Mouse (Mus musculus) hindbrain, embryonic 13.5 days (tissue): ENCODE data around the gene Smcr8. TPM values are rescaled to one million over a fixed set of nuclear protein-coding genes. Genes with fewer than 3 reads are reported as not detected.
A peak's percentile ranks its signal among the peaks of the same experiment; 100 is the strongest.

Source experiments
- ATAC-seq: fragments of 200-750 bp; cut with Nextera tagmentation; 2 replicates; pipeline ENCODE4 v1.8.0; 2017; ENCODE audit warnings: moderate TSS enrichment; ENCODE audit not compliant: low FRiP score
- H3K27ac ChIP-seq: fragments of 300-500 bp; sonication (generic); 2 replicates; pipeline ENCODE4 v1.5.1; 2015; ENCODE audit warnings: inconsistent platforms, mild to moderate bottlenecking, moderate library complexity
- H3K27me3 ChIP-seq: fragments of 300-500 bp; sonication (generic); 2 replicates; pipeline ENCODE4 v1.6.1; 2015; ENCODE audit warnings: mild to moderate bottlenecking, inconsistent platforms
- H3K36me3 ChIP-seq: fragments of 300-500 bp; sonication (generic); 2 replicates; pipeline ENCODE4 v1.6.1; 2015; ENCODE audit warnings: mild to moderate bottlenecking, inconsistent platforms
- H3K4me1 ChIP-seq: fragments of 300-500 bp; sonication (generic); replicated peaks from 2 replicates; pipeline ENCODE4 v1.6.1; 2015; ENCODE audit warnings: inconsistent platforms
- H3K4me2 ChIP-seq: fragments of 300-500 bp; sonication (generic); 2 replicates; pipeline ENCODE4 v1.6.1; 2015; ENCODE audit warnings: inconsistent platforms, mild to moderate bottlenecking, moderate library complexity
- H3K4me3 ChIP-seq: fragments of 300-500 bp; sonication (generic); 2 replicates; pipeline ENCODE4 v1.5.1; 2015; ENCODE audit warnings: mild to moderate bottlenecking, inconsistent platforms
- H3K9ac ChIP-seq: fragments of 300-500 bp; sonication (generic); 2 replicates; pipeline ENCODE4 v1.6.1; 2015; ENCODE audit warnings: mild to moderate bottlenecking, inconsistent platforms
- H3K9me3 ChIP-seq: fragments of 300-500 bp; sonication (generic); 2 replicates; pipeline ENCODE4 v1.6.1; 2016; ENCODE audit warnings: inconsistent platforms
- WGBS: fragments of 180-500 bp; shearing (Covaris S2); methylation state at CpG from one replicate; pipeline ENCODE4 v1.1.7; 2015; 5-methylcytosine and 5-hydroxymethylcytosine counted together
- microRNA-seq: library from miRNA; unstranded; fragments of <30 nt; microRNA quantifications from one replicate; pipeline ENCODE4, GENCODE M21; 2016
- polyA plus RNA-seq: library from polyadenylated mRNA; unstranded; fragments of >200 nt; fragmentation: Nextera tagmentation; extraction: Ambion mirVana; gene quantifications from 2 replicates; pipeline ENCODE4 v1.2.1, GENCODE M21; 2015

The Smcr8 gene
- polyA plus RNA-seq, 1 experiment from 2014 or later, result 6.5 TPM

DNA sequence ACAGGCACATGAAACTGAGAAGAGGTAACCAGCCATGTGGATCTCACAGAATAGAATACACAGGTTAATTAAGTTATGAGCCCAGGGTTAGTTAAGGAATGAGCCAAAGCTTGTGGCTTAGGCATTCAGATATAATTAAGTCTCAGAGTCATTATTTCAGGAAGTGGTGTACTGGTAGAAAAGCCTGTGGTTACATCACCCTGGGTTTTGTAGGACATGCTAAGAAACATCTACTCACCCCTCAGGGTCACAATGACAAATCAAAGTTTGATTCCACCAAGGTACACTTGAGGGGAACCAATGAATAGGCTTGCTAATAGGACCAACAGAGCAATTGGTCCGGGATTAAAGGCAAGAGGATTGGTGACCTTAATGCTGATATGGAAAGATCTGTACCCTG is 49.4 kb downstream of the Smcr8 start:
- no peaks in the 10 kb centered on the region for H3K36me3 ChIP-seq
- H3K4me3 ChIP-seq, result no peak overlapping the region
- 56% methylated on average over 1 of the region's 1 CpGs for WGBS
- no peak overlapping the region for H3K9ac ChIP-seq
- H3K4me1 ChIP-seq, result peaks cover 7% of the 10 kb centered on the region
- ATAC-seq, result no peak
- H3K27me3 ChIP-seq, result 0 out of 2 replicates have a peak, but pooled peaks cover 10% of the 10 kb centered on the region
- H3K4me2 ChIP-seq, result no peak overlapping the region
- no peaks in the 10 kb centered on the region for H3K9me3 ChIP-seq
- H3K27ac ChIP-seq, result no peak overlapping the region

DNA sequence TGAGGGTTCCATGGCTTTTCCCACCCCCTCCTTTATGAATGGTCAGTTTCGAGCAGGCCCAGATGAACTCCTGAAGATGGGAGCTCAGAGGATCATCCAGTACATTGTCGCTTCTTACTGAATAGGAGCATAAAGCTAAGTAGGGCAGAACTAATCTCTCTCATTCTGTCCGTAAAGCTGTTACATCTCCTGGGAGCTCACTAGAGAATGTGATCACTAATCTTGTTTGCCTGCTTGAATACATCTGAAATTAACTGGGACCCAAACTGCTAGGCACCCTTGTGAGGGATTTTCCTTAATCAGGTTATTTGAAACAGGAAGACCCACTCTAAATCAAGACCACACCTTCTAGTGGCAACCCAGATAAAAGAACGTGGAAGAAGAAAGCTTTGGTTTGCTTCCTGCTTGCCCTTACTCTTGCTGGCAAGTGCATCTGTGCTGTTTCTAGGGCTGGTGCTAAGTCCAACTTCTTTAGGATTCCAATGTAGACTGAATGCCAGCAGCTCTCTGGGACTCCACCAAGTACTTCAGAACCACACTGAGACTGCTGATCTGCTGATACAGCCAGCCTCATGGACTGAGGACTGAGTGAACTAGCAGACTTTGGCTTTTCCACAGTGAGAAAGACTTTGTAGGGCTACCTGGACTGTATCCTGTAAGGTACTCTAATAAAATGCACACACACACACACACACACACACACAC is 50.1 kb downstream of the Smcr8 start:
- WGBS, result 54% methylated on average over 4 of the region's 4 CpGs
- H3K9ac ChIP-seq, result no peak overlapping the region

DNA sequence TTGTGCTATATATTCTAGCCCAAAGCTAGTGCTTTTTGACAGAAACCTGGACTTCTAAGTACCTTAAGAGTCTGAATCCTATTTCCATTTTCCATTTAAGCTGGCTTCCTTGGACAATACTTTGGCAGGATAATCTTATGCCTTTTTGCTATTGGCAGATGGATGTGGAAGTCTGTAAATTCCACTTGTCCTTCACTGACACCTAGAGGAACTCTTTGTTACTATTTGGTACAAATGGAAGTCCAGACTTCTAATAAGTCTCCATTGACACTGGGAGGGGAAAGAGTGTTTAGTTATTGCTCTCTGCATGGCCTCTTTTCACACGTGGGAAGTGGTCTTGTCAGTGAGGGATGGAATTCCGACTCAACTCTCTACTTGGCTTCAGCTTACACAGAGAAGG is 51.6 kb downstream of the Smcr8 start:
- H3K36me3 ChIP-seq, result no peaks in the 10 kb centered on the region
- H3K4me2 ChIP-seq, result no peak overlapping the region
- no peak overlapping the region for H3K27ac ChIP-seq
- 0 out of 2 replicates have a peak, but pooled peaks cover 10% of the 10 kb centered on the region for H3K27me3 ChIP-seq
- H3K4me1 ChIP-seq, result peaks cover 7% of the 10 kb centered on the region
- H3K9me3 ChIP-seq, result no peaks in the 10 kb centered on the region
- ATAC-seq, result no peak
- H3K9ac ChIP-seq, result no peak overlapping the region
- WGBS, result 34% methylated on average over 2 of the region's 2 CpGs
- no peak overlapping the region for H3K4me3 ChIP-seq

More for the DNA sequence above, 50.1 kb downstream of the Smcr8 start:
- Histone ChIP-seq H3K4me1 (peaks cover 7% of the 10 kb centered on the region), H3K27me3 (0 out of 2 replicates have a peak, but pooled peaks cover 10% of the 10 kb centered on the region), H3K27ac (no peak overlapping the region), H3K4me3 (no peak overlapping the region), H3K36me3 (no peaks in the 10 kb centered on the region), H3K9me3 (no peaks in the 10 kb centered on the region), H3K4me2 (no peak overlapping the region)
- ATAC-seq, result no peak

DNA sequence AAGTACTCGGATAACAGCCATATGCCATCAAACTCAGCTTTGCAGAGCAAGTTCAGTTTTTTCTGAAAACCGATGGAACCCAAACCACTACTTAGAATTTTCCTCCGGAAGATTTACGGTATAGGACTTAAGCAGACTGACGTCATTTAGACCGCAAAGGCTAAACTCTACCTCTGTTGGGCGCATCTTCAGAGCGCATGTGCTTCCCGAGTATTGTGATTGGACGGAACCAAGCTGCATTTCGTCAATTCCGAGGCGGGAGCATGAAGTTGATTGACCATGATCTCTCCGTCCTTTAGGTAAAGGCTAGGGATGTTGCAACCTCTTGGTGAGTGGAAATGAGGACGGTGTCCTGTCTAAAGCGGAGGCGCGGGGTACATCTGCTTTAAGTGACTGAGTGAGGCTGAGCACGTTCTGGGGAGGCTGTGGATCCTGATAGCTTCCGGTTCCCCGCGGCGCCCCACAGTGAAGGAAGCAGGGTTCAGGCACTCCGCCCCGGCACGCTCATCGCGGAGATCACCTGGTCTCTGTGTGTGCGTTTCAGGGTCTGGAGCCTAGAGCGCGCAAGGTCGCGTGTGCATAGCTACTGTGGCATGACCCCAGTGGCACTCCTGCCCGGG is 53.2 kb downstream of the Smcr8 start, which contains the start of gene Dhrs7b:
Gene Dhrs7b, plus strand, starts transcription at position 199 of the 620 bp plus-strand sequence.
- under 1% methylated on average over 34 of the region's 34 CpGs for WGBS
- peak; percentile 98 for ATAC-seq

DNA sequence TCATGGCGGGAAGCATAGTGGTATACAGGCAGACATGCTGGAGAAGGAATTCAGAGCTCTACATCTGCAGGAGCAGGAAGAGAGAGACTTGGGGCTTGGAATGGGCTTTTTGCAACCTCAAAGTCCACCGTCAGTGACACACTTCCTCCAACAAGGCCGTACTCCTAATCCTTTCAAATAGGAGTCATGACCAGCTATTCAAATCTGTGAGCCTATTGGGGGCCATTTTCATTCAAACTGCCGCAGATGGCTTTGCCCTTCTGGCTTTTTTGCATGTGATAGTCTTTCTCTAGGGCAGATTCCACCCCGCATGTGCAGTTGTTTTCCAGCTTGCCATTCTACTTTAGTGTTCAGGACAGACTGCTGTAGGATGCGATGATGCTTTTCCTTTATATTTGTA is 59.6 kb downstream of the Smcr8 start:
- WGBS, result 97% methylated on average over 6 of the region's 6 CpGs
- Histone ChIP-seq H3K9ac (no peak overlapping the region), H3K9me3 (no peaks in the 10 kb centered on the region), H3K4me2 (no peak overlapping the region), H3K4me3 (no peak overlapping the region), H3K27ac (no peak overlapping the region), H3K36me3 (0 out of 2 replicates have a peak, but pooled peaks cover 2% of the 10 kb centered on the region), H3K27me3 (no peaks in the 10 kb centered on the region), H3K4me1 (no peaks in the 10 kb centered on the region)
- ATAC-seq, result no peak

More for the DNA sequence above, 53.2 kb downstream of the Smcr8 start, which contains the start of gene Dhrs7b:
- Histone ChIP-seq H3K9ac (peak within 1 kb of the TSS; percentile 82), H3K9me3 (no peaks in the 10 kb centered on the region), H3K4me1 (peaks cover 7% of the 10 kb centered on the region), H3K36me3 (no peaks in the 10 kb centered on the region), H3K4me2 (peak within 1 kb of the TSS; percentile 75), H3K4me3 (peak within 1 kb of the TSS; percentile 66), H3K27ac (peak within 1 kb of the TSS; percentile 85), H3K27me3 (0 out of 2 replicates have a peak, but pooled peaks cover 10% of the 10 kb centered on the region)

Small RNAs within 50 kb of the gene (microRNA-seq; reads per million reads assigned to microRNA genes)
- gene Mir5100, result not detected

Other genes starting within 250 kb of the Smcr8 start
- 23.5 and 24.9 TPM in 2 replicates for gene Alkbh5, start 241.1 kb upstream of the Smcr8 start, polyA plus RNA-seq
- gene Llgl1, start 77.8 kb upstream of the Smcr8 start, polyA plus RNA-seq, result 61.0 and 61.2 TPM in 2 replicates
- gene Flii, start 50.3 kb upstream of the Smcr8 start, polyA plus RNA-seq, result 64.7 and 68.2 TPM in 2 replicates
- gene Mief2, start 49.1 kb upstream of the Smcr8 start, polyA plus RNA-seq, result 21.2 and 22.4 TPM in 2 replicates
- 10.3 and 10.4 TPM in 2 replicates for gene Top3a, start 159 bp upstream of the Smcr8 start, polyA plus RNA-seq
- 7.9 and 12.2 TPM in 2 replicates for gene Shmt1, start 34.2 kb downstream of the Smcr8 start, polyA plus RNA-seq
- 30.7 and 33.3 TPM in 2 replicates for gene Dhrs7b, start 53.1 kb downstream of the Smcr8 start, polyA plus RNA-seq
- 54.9 and 55.3 TPM in 2 replicates for gene Tmem11, start 101.7 kb downstream of the Smcr8 start, polyA plus RNA-seq
- gene Natd1, start 137.2 kb downstream of the Smcr8 start, polyA plus RNA-seq, result 36.1 and 36.8 TPM in 2 replicates
- 30.0 and 30.4 TPM in 2 replicates for gene Map2k3, start 154.5 kb downstream of the Smcr8 start, polyA plus RNA-seq
- gene Kcnj12, start 245.0 kb downstream of the Smcr8 start, polyA plus RNA-seq, result 3.5 and 3.8 TPM in 2 replicates